Mouse (Mus musculus): ENCODE measurements around the gene Smad6. TPM values are rescaled to one million over a fixed set of nuclear protein-coding genes. Genes with fewer than 3 reads are reported as not detected.
A peak's percentile ranks its signal among the peaks of the same experiment; 100 is the strongest.

Smad6 gene
- 2.6 and 2.9 TPM in 2 replicates for polyA plus RNA-seq (2012; rRNA removed)

DNA sequence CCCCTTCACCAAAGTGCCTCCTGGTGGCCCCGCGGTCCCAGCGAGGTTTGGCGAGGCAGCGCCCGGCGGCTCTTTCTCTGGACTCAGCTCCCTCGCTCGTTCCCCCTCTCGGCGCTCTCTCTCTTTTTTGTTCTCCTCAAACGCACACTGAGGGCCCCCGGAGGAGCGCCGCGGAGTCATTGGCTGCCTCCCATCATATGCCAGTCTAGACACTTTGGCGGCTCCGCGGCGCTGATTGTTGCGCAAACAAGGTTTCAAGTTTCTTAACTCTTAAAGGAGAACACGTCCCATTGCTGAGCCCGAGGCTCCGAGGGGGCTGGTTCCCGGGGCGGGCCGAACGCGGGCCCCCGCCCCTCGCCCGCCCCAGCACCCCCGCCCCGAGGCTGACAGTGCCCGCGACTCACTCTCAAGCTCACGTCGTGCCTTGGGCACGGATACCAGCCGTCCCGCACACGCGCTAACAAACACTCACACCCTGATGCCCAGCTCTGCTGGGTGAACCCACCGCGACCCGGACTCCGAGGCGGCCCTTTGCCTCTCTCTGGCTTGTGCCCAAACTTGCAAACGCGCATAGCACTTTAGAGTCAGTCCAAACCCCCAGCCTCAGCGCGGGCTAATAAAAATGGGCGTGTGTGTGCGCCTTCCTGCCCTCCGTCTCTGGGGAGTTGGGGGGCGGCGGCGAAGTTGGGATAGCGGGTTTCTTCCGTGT, at the start of gene Smad6:
Smad6 (minus strand) TSS at position 207 of the 709 bp plus-strand sequence.
- H3K4me3 ChIP-seq (ENCODE audit: insufficient read depth, low read length) = peak within 1 kb of the TSS; percentile 35
- TF ChIP-seq CTCF (IDR thresholded peaks at IDR 0.05; ENCODE audit: extremely low read depth, insufficient read depth, low read length) = no peak
- TF ChIP-seq POLR2A (IDR thresholded peaks at IDR 0.05; ENCODE audit: extremely low read depth, insufficient read depth, low read length) = 0 out of 2 replicates have a peak, but pooled peaks have one; percentile 29
- H3K27ac ChIP-seq (ENCODE audit: insufficient read depth, low read length) = peak within 1 kb of the TSS; percentile 72
- H3K4me1 ChIP-seq (ENCODE audit: control insufficient read depth, insufficient read depth, low read length) = no peaks in the 10 kb centered on the region

DNA sequence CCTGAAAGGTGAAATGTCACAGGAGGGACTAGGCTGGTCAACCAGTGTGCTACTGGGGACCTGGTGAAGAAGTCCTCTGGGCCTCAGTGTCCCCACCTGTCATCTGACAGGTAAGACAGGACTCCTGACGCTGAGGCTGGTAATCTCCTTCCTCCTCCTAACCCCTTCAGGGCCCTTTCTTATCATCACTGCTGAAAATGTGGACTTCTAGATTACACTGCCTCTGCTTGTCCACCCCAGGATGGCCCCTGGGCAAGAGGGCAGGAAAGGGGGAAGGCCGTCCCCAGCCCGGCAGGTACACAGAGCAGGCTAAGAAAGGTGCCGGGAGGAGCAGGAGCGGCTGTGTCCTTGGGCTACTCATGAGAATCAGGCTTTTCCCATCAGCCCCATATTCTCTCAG, 48.8 kb upstream of the Smad6 start:
- TF ChIP-seq POLR2A (IDR thresholded peaks at IDR 0.05; ENCODE audit: extremely low read depth, insufficient read depth, low read length) (no peak), CTCF (IDR thresholded peaks at IDR 0.05; ENCODE audit: extremely low read depth, insufficient read depth, low read length) (no peak)
- H3K4me1 ChIP-seq (ENCODE audit: control insufficient read depth, insufficient read depth, low read length) = no peaks in the 10 kb centered on the region
- H3K4me3 ChIP-seq (ENCODE audit: insufficient read depth, low read length) = no peak overlapping the region
- H3K27ac ChIP-seq (ENCODE audit: insufficient read depth, low read length) = no peak overlapping the region

DNA sequence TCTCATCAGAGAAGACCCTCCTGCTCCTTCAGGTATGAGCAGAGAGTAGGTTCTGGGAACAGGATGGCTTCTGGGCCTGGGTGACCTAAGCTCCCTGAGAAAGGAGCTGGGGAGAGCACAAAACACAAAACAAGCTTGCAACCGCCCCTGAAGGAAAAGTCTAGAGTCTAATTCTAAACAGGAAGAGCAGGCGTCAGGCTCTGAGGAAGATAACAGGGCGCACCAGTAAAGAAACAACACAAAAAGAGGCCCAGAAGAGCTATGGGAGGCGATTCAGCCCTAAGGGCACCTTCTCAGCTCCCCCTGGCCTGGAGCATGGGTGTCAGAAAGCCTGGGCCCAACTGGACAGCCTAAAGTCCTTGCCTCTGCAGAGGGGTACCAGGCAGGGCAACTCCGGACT, 47.3 kb upstream of the Smad6 start:
- no peak overlapping the region for H3K27ac ChIP-seq (ENCODE audit: insufficient read depth, low read length)
- no peak for TF ChIP-seq CTCF (IDR thresholded peaks at IDR 0.05; ENCODE audit: extremely low read depth, insufficient read depth, low read length)
- TF ChIP-seq POLR2A (IDR thresholded peaks at IDR 0.05; ENCODE audit: extremely low read depth, insufficient read depth, low read length) = no peak
- no peaks in the 10 kb centered on the region for H3K4me1 ChIP-seq (ENCODE audit: control insufficient read depth, insufficient read depth, low read length)
- H3K4me3 ChIP-seq (ENCODE audit: insufficient read depth, low read length) = no peak overlapping the region

DNA sequence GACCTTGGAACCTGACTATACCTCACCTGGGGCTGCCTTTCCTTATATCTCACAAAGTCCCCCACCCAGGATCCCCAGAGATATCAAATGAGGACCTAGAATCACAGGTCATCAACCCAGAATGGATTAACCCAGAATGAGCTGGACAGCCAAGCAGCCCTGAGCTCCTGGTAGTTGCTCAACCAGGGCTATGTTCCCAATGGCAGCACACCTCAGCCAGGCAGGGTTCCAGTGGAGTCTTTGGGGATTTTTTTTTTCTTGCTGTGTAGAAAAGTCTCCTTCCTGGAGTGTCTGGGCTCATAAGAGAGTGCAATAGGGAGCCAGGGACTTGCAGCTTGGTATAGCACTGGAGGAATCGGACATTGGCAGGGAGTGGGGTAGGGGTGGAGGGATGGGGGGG, 46.7 kb upstream of the Smad6 start:
- no peaks in the 10 kb centered on the region for H3K4me1 ChIP-seq (ENCODE audit: control insufficient read depth, insufficient read depth, low read length)
- H3K4me3 ChIP-seq (ENCODE audit: insufficient read depth, low read length) = no peak overlapping the region
- H3K27ac ChIP-seq (ENCODE audit: insufficient read depth, low read length) = no peak overlapping the region
- TF ChIP-seq POLR2A (IDR thresholded peaks at IDR 0.05; ENCODE audit: extremely low read depth, insufficient read depth, low read length) (no peak), CTCF (IDR thresholded peaks at IDR 0.05; ENCODE audit: extremely low read depth, insufficient read depth, low read length) (no peak)

- Histone ChIP-seq H3K4me1 (ENCODE audit: control insufficient read depth, insufficient read depth, low read length) (no peaks in the 10 kb centered on the region), H3K27ac (ENCODE audit: insufficient read depth, low read length) (no peak overlapping the region), H3K4me3 (ENCODE audit: insufficient read depth, low read length) (no peak overlapping the region)
- TF ChIP-seq CTCF (IDR thresholded peaks at IDR 0.05; ENCODE audit: extremely low read depth, insufficient read depth, low read length) = no peak
- TF ChIP-seq POLR2A (IDR thresholded peaks at IDR 0.05; ENCODE audit: extremely low read depth, insufficient read depth, low read length) = no peak
Observed at GRCm38 (mm10) chr9:64067787-64068186, 45.9 kb upstream of the Smad6 start.

DNA sequence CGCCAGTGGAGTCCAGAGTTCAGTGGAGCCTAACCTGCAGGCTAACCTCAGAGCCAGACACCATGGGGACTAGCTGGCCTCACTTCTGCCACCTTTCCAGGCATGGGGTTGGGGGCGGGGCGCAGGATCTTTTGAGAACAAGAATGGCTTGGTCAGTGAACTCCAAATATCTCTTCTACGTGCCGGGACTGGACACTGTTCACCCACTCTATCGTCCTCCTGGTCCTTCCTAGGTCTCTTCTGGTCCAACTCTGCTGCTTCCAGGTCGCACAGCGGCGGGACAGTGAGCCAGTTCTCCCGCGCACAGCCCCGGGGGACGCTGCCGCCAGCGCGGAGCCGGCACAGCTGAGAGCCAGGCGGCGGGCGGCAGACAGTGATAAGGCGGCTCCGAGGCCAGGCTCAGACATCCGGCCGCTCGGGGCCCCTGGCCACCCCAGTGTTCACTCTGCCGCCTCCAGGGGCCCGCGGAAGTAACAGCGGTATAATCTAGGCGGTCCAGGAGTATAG, 38.2 kb upstream of the Smad6 start:
- no peaks in the 10 kb centered on the region for H3K4me1 ChIP-seq (ENCODE audit: control insufficient read depth, insufficient read depth, low read length)
- no peak overlapping the region for H3K27ac ChIP-seq (ENCODE audit: insufficient read depth, low read length)
- TF ChIP-seq POLR2A (IDR thresholded peaks at IDR 0.05; ENCODE audit: extremely low read depth, insufficient read depth, low read length) (no peak), CTCF (IDR thresholded peaks at IDR 0.05; ENCODE audit: extremely low read depth, insufficient read depth, low read length) (no peak)
- H3K4me3 ChIP-seq (ENCODE audit: insufficient read depth, low read length) = no peak overlapping the region

GRCm38 (mm10) chr9:64057903-64058650, 36.2 kb upstream of the Smad6 start:
- TF ChIP-seq CTCF (IDR thresholded peaks at IDR 0.05; ENCODE audit: extremely low read depth, insufficient read depth, low read length) (no peak), POLR2A (IDR thresholded peaks at IDR 0.05; ENCODE audit: extremely low read depth, insufficient read depth, low read length) (no peak)
- H3K4me1 ChIP-seq (ENCODE audit: control insufficient read depth, insufficient read depth, low read length) = no peaks in the 10 kb centered on the region
- H3K27ac ChIP-seq (ENCODE audit: insufficient read depth, low read length) = no peak overlapping the region
- H3K4me3 ChIP-seq (ENCODE audit: insufficient read depth, low read length) = no peak overlapping the region

- no peaks in the 10 kb centered on the region for H3K4me1 ChIP-seq (ENCODE audit: control insufficient read depth, insufficient read depth, low read length)
- H3K4me3 ChIP-seq (ENCODE audit: insufficient read depth, low read length) = no peak overlapping the region
- H3K27ac ChIP-seq (ENCODE audit: insufficient read depth, low read length) = no peak overlapping the region
- TF ChIP-seq POLR2A (IDR thresholded peaks at IDR 0.05; ENCODE audit: extremely low read depth, insufficient read depth, low read length) = no peak
- TF ChIP-seq CTCF (IDR thresholded peaks at IDR 0.05; ENCODE audit: extremely low read depth, insufficient read depth, low read length) = no peak
Observed at GRCm38 (mm10) chr9:64055162-64055561, 33.3 kb upstream of the Smad6 start.

GRCm38 (mm10) chr9:64053786-64054185, 31.9 kb upstream of the Smad6 start:
- no peak overlapping the region for H3K4me3 ChIP-seq (ENCODE audit: insufficient read depth, low read length)
- TF ChIP-seq POLR2A (IDR thresholded peaks at IDR 0.05; ENCODE audit: extremely low read depth, insufficient read depth, low read length) = no peak
- TF ChIP-seq CTCF (IDR thresholded peaks at IDR 0.05; ENCODE audit: extremely low read depth, insufficient read depth, low read length) = no peak
- no peaks in the 10 kb centered on the region; the same call in 1 of the 2 replicates for H3K4me1 ChIP-seq (ENCODE audit: control insufficient read depth, insufficient read depth, low read length)

More at GRCm38 (mm10) chr9:64053786-64054185, 31.9 kb upstream of the Smad6 start:
- H3K27ac ChIP-seq (ENCODE audit: insufficient read depth, low read length) = no peak overlapping the region
